Mouse (Mus musculus): ENCODE measurements around the gene Gm6882. TPM values are rescaled to one million over a fixed set of nuclear protein-coding genes. Genes with fewer than 3 reads are reported as not detected.
"Not testable (repeated sequence)": the region's sequence is repeated elsewhere in the genome, so short reads cannot be mapped to it uniquely, and the experiment has no call there.

Gene Gm6882
- not detected for total RNA-seq (2021)

DNA sequence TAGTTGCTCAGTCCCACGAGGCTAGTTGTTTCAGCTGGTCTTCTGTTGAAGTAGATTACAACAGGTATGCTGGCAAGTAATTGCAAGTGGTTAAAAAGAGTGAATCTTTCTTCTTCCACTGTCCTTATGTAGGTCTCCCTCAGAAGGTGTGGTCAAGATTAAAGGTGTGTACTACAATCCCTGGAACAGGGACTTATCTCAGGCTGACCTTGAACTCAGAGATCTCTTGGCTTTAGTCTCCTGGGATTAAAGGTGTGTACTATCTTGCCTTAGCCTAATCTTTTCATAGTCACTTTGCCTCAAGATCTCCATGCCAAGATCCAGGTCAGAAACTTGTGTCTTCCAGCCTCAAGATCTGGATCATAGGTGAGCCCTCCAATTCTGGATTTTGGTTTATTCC is at the start of gene Gm6882:
TSS of gene Gm6882 (minus strand) at position 101 of the 400 bp plus-strand sequence.
- intact Hi-C loops (cut with DNase I); DNase-seq: not testable (repeated sequence)

Other genes starting within 250 kb of the Gm6882 start
- gene Gm5157, start 242.3 kb downstream of the Gm6882 start, total RNA-seq (2021), result not detected
- gene Vmn1r124, start 172.1 kb downstream of the Gm6882 start, total RNA-seq (2021), result not detected
- not detected for gene Vmn1r125, start 160.6 kb downstream of the Gm6882 start, total RNA-seq (2021)
- not detected for gene Vmn1r126, start 131.3 kb downstream of the Gm6882 start, total RNA-seq (2021)
- not detected for gene Vmn1r127, start 112.9 kb downstream of the Gm6882 start, total RNA-seq (2021)
- not detected for gene Vmn1r128, start 83.4 kb downstream of the Gm6882 start, total RNA-seq (2021)
- not detected for gene Vmn1r129, start 71.5 kb downstream of the Gm6882 start, total RNA-seq (2021)
- not detected for gene Vmn1r130, start 79.0 kb upstream of the Gm6882 start, total RNA-seq (2021)
- gene Vmn1r131, start 113.3 kb upstream of the Gm6882 start, total RNA-seq (2021), result not detected
- not detected for gene Vmn1r132, start 181.3 kb upstream of the Gm6882 start, total RNA-seq (2021)